Mouse (Mus musculus): ENCODE results near the gene Osbpl11. TPM values are rescaled to one million over a fixed set of nuclear protein-coding genes. Genes with fewer than 3 reads are reported as not detected.
"Not testable (repeated sequence)": the region's sequence is repeated elsewhere in the genome, so short reads cannot be mapped to it uniquely, and the experiment has no call there.

Osbpl11 gene
- polyA plus RNA-seq, 1 experiment from 2014 or later = 20.6 TPM

DNA sequence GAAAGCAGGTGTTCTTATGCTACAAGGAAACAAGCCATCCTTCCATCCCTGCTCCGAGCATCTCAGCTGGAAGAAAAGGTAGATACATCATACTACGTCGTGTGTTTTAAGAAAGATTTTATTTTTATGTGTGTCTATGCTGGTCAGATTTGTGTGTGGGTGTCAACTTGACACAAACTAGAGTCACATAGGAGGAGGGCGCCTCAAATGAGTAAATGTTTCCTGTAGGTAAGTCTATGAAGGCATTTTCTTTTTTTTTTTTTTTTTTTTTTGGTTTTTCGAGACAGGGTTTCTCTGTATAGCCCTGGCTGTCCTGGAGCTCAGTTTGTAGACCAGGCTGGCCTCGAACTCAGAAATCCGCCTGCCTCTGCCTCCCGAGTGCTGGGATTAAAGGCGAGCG, 5.6 kb upstream of the Osbpl11 start:
- not testable (repeated sequence) for H3K4me3 ChIP-seq; H3K27me3 ChIP-seq; ATAC-seq (ENCODE audit: low FRiP score, low read depth); H3K4me2 ChIP-seq; H3K9me3 ChIP-seq; H3K9ac ChIP-seq; H3K36me3 ChIP-seq; H3K4me1 ChIP-seq (replicated peaks)
- whole genome bisulfite sequencing = 95% methylated on average over 10 of the region's 10 CpGs
- 0 out of 2 replicates have a peak overlapping the region, but pooled peaks have one; percentile 37 for H3K27ac ChIP-seq (replicated peaks)

DNA sequence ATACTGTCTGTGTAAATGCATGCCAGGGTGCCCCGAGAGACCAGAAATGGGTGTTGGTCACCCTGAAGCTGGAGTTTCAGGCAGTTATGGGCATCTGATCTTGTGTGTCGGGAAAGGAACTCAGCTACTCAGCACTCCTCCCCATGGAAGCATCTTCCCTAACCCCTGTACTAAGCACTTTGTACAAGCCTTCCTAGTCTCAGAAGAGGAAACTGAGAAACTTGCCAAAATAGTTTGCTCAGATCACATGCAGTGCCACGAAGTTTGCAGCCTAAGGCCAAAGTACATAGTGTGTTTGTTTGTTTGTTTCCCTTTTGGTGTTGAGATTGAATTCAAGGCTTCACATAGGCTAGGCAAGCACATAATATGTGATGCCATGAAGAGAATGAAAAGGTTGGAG, 5.0 kb upstream of the Osbpl11 start:
- Histone ChIP-seq H3K4me2 (no peak overlapping the region), H3K4me3 (no peak overlapping the region), H3K9ac (no peak overlapping the region), H3K9me3 (no peaks in the 10 kb centered on the region), H3K27ac (replicated peaks) (no peak overlapping the region), H3K4me1 (replicated peaks) (peaks cover 10% of the 10 kb centered on the region; the same call in 1 of the 2 replicates), H3K36me3 (no peaks in the 10 kb centered on the region), H3K27me3 (no peaks in the 10 kb centered on the region)
- no peak for ATAC-seq (ENCODE audit: low FRiP score, low read depth)
- 87% methylated on average over 3 of the region's 3 CpGs for WGBS

DNA sequence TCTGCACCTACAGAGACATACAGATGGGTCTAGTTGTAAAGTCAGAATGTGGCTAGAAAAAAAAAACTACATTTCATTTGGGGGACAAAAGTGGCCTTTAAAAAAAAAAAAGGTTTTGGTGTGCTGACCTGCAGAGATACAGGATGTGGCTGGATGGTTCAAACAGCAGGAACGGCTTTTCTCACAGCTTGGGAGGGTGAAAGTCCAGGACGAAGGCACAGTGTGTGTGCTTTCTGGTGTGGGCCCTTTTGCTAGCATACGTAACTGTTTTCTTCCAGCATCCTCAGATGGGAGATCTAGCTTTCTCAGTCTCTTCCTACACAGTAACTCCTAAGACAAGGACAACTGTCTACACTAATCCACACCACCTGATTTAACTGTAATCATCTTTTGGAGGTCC, 4.1 kb upstream of the Osbpl11 start:
- no peaks in the 10 kb centered on the region for H3K36me3 ChIP-seq
- no peaks in the 10 kb centered on the region for H3K27me3 ChIP-seq
- no peak overlapping the region for H3K27ac ChIP-seq (replicated peaks)
- H3K4me1 ChIP-seq (replicated peaks) = peaks cover 11% of the 10 kb centered on the region
- no peak overlapping the region for H3K4me3 ChIP-seq
- H3K9ac ChIP-seq = no peak overlapping the region
- 73% methylated on average over 3 of the region's 3 CpGs for WGBS
- no peak overlapping the region for H3K4me2 ChIP-seq
- no peak for ATAC-seq (ENCODE audit: low FRiP score, low read depth)
- no peaks in the 10 kb centered on the region for H3K9me3 ChIP-seq

DNA sequence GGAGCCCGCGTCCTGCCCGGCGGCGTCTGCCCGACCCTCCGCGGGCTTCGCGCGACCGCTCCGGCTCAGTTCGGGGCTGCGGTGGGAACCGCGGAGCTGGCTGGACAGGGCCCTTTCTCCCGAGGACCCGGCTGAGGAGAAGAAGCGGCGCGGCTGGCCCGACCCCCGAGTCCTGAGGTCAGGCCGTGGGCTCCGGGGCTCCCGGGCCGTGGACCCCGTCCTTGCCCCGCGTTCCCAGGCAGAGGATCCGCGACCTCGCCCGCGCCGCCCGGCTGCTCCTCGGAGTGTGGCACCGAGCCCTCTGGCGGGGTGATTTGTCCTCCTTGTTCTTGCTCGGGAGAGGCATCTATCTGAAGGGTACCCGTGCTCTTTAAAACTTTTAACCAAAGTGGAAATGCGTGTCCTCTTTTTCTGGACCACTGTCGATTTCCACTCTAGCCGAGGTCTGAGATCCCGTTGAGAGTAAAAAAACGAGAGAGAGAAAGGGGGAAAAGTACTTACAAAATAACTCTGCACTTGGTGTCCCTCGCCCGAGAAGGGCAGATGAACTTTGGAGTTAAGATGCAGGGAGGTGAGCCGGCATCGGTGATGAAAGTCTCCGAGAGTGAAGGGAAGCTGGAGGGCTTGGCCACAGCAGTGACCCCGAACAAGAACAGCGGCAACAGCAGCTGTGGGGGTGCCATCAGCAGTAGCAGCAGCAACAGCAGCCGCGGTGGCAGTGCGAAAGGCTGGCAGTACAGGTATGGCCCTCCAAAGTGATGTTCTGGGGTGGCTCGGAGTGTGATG, 583 bp downstream of the Osbpl11 start:
- no peaks in the 10 kb centered on the region for H3K36me3 ChIP-seq
- H3K9ac ChIP-seq = peak overlapping the region; percentile 90
- H3K4me3 ChIP-seq = peak overlapping the region; percentile 87
- peaks cover 40% of the 10 kb centered on the region for H3K4me1 ChIP-seq (replicated peaks)
- peak overlapping the region; percentile 85 for H3K4me2 ChIP-seq
- no peaks in the 10 kb centered on the region for H3K27me3 ChIP-seq
- H3K27ac ChIP-seq (replicated peaks) = peak overlapping the region; percentile 94
- under 1% methylated on average over 47 of the region's 59 CpGs for WGBS
- peak; percentile 87 for ATAC-seq (ENCODE audit: low FRiP score, low read depth)
- no peaks in the 10 kb centered on the region for H3K9me3 ChIP-seq

DNA sequence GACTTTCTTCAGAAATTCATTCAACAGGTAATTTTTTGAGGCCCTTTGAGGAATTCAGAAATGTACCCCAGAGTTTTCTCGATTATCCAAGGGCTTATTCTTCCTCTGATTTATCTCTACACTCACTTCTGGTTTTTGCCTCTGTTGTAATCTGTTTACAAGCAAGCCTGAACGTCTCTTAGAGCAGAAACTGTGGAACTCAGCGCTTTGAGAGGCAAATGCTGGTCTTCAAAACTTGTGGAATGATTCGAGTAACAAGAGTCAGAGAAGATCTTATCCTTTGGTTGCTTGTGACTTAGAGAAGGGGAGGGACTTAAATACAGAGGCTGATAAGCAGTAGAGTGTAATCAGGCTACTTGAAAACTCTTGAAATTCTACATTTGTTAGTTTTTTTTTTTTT, 1.3 kb downstream of the Osbpl11 start:
- Histone ChIP-seq H3K27ac (replicated peaks) (no peak overlapping the region), H3K36me3 (no peaks in the 10 kb centered on the region), H3K9ac (peak overlapping the region; percentile 90), H3K4me2 (peak overlapping the region; percentile 85), H3K27me3 (no peaks in the 10 kb centered on the region), H3K4me3 (peak overlapping the region; percentile 87), H3K9me3 (no peaks in the 10 kb centered on the region), H3K4me1 (replicated peaks) (peaks cover 42% of the 10 kb centered on the region)
- 30% methylated on average over 4 of the region's 4 CpGs for WGBS
- ATAC-seq (ENCODE audit: low FRiP score, low read depth) = no peak

DNA sequence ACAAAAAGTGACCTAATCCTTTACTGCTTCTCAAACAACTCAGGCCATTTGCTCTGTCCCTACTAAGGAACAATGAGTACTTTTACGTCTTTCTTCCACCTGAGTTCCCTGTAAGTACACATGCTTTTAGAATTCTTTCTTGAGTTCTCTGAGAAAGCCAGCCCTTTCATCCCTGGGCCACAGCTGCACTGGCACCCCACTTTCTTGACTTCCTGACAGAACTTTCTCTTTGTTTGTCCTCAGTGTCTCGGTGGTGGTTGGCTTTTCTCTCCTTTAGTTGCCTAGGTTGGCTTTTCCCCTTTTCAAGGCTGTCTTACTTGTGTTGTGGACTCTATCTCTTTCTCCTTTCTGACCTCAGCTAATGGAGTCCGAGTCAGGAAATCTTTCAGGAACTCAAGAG, 3.2 kb downstream of the Osbpl11 start:
- no peaks in the 10 kb centered on the region for H3K27me3 ChIP-seq
- H3K4me3 ChIP-seq = no peak overlapping the region
- H3K4me2 ChIP-seq = 0 out of 2 replicates have a peak overlapping the region, but pooled peaks have one; percentile 50
- H3K36me3 ChIP-seq = no peaks in the 10 kb centered on the region
- no peak overlapping the region for H3K9ac ChIP-seq
- no peak for ATAC-seq (ENCODE audit: low FRiP score, low read depth)
- no peaks in the 10 kb centered on the region for H3K9me3 ChIP-seq
- 42% methylated on average over 3 of the region's 3 CpGs for WGBS
- peaks cover 52% of the 10 kb centered on the region for H3K4me1 ChIP-seq (replicated peaks)
- H3K27ac ChIP-seq (replicated peaks) = no peak overlapping the region

DNA sequence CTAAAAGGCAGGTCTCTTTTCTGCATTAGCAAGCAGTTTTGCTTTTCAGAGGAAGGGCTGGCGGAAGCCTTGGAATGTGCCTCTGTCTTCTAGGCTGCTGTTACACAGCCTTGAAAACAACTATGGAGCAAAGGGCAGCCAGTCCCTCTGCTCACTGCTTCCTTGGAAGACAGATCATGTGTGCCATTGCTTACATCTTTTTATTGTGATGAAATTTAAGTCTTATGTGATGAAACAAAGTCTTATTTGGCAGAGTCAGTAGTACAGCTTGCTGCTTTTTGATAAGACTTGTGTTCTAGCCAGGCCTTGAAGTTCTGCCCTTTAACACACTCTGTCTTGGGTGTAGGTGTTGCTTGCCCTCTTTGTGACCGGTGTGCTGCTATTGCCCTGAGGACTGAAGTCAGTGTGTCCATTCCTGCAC, 6.8 kb downstream of the Osbpl11 start:
- no peak overlapping the region for H3K4me3 ChIP-seq
- 82% methylated on average over 2 of the region's 2 CpGs for WGBS
- H3K4me2 ChIP-seq = no peak overlapping the region
- no peaks in the 10 kb centered on the region for H3K36me3 ChIP-seq
- no peak for ATAC-seq (ENCODE audit: low FRiP score, low read depth)
- no peak overlapping the region for H3K9ac ChIP-seq
- no peak overlapping the region for H3K27ac ChIP-seq (replicated peaks)
- H3K4me1 ChIP-seq (replicated peaks) = peaks cover 40% of the 10 kb centered on the region
- no peaks in the 10 kb centered on the region for H3K9me3 ChIP-seq
- no peaks in the 10 kb centered on the region for H3K27me3 ChIP-seq

DNA sequence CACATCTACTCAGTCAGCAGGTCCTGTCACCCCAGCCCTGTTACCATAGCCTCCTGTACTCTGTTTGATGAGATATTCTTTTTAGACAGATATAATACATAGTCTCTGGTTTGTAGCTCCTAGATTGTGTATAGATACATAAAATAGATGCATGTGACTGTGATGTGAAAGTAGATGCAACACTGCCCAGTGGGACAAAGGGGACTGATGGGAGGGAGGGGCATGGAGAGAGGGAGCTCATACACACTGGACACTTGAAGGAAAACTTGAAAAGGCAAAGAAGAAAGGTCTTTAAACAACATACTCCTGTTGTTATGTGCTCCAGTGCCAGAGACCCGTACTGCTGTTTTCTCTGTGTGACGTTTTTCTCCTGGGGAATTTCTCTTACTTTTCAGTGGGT, 7.4 kb downstream of the Osbpl11 start:
- 79% methylated on average over 2 of the region's 2 CpGs for WGBS
- no peak for ATAC-seq (ENCODE audit: low FRiP score, low read depth)
- no peak overlapping the region for H3K4me2 ChIP-seq

DNA sequence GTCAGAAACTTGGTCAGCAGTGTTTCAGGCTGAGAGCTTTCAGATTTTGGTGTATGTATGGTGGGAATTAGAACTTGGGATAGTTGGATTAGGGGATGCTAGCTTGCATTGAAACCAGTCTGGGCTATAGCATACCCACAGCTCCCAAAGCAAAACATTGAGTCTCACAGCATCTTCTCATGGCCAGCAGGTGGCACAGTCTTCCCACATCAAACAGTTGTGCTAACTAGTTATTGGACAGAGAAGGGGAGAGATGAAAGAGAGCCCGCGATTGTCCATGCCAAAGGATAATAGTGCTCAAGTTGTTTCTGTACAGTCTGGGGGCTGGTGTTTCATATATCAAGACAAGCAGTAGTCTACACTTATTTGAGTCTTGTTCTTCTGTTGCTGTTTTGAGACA, 8.8 kb downstream of the Osbpl11 start:
- peaks cover 22% of the 10 kb centered on the region for H3K4me1 ChIP-seq (replicated peaks)
- 40% methylated on average over 2 of the region's 2 CpGs for WGBS
- no peak for ATAC-seq (ENCODE audit: low FRiP score, low read depth)

More for the DNA sequence above, 7.4 kb downstream of the Osbpl11 start:
- no peaks in the 10 kb centered on the region for H3K27me3 ChIP-seq
- no peaks in the 10 kb centered on the region for H3K9me3 ChIP-seq
- H3K4me1 ChIP-seq (replicated peaks) = peaks cover 34% of the 10 kb centered on the region
- H3K9ac ChIP-seq = no peak overlapping the region
- H3K36me3 ChIP-seq = no peaks in the 10 kb centered on the region
- H3K4me3 ChIP-seq = no peak overlapping the region
- no peak overlapping the region for H3K27ac ChIP-seq (replicated peaks)

DNA sequence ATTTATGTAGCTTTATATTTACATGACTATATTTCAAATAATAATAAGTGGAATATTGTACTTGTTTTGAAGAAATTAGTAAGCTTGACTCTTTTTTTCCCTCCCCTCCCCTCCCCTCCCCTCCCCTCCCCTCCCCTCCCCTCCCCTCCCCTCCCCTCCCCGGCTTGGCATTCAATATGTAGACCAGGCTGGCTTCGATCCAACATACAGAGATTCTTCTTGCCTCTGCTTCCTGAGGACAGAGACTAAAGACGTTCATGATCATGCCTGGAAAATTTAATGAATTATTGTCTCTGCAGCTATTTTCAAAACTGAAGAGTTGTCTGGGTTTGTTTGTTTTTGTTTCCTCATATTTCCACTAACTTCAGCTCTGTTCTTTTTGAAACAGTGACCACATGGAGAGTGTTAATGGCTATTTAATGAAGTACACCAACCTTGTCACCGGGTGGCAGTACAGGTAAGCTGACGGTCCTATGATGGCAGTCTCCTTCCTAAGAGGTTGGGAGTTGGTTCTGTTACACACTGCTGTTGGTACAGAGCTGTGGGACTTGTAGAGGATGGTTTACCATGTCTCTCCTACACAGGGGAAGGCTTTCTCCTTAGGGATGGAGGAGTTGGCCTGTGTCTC, 10.9 kb downstream of the Osbpl11 start:
- Histone ChIP-seq H3K27me3 (no peaks in the 10 kb centered on the region), H3K4me2 (no peak overlapping the region), H3K4me1 (replicated peaks) (peaks cover 9% of the 10 kb centered on the region), H3K36me3 (0 out of 2 replicates have a peak, but pooled peaks cover 5% of the 10 kb centered on the region), H3K9ac (no peak overlapping the region), H3K27ac (replicated peaks) (no peak overlapping the region), H3K9me3 (no peaks in the 10 kb centered on the region), H3K4me3 (no peak overlapping the region)
- 54% methylated on average over 4 of the region's 5 CpGs for WGBS
- ATAC-seq (ENCODE audit: low FRiP score, low read depth) = no peak

More for the DNA sequence above, 8.8 kb downstream of the Osbpl11 start:
- Histone ChIP-seq H3K4me3 (no peak overlapping the region), H3K27ac (replicated peaks) (no peak overlapping the region), H3K9ac (no peak overlapping the region), H3K4me2 (no peak overlapping the region), H3K27me3 (no peaks in the 10 kb centered on the region), H3K9me3 (no peaks in the 10 kb centered on the region), H3K36me3 (no peaks in the 10 kb centered on the region)

DNA sequence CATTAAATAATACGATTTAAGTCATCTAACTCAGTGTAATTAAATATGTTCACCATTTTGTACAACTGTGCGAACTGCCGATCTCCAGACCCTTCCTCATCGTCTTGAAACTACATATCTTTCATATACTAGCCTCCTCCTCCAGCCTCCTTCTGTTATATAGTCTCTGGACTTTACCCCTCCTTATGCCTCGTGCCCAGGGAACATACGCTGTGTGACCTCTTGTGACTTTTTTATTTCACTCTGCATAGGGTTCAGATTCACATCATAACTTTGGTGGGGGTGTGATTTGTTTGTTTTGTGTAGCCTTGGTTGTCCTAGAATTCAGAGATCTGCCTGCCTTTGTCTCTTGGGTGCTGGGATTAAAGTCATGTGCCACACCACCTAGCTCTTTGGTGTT, 11.7 kb downstream of the Osbpl11 start:
- 91% methylated on average over 6 of the region's 6 CpGs for WGBS

DNA sequence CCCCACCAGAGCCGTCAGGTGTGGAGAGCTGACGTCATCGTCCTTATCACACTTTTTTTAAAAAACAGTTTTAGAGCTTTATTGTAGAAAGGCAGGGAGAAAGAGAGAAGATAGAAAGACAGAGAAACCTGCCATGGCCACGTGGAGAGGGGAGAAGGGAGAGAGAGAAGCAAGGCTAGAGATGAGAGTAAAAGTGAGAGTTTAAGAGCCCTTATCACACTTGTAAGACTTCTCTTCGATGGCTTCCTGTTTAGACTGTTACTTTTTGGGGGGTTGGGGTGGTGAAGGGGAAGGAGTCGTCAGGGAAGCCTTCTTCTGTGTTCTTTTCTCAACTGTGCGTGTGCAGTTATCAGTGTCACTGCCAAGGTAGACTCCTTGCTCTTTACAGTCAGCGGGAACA, 15.7 kb downstream of the Osbpl11 start:
- Histone ChIP-seq H3K27me3 (no peaks in the 10 kb centered on the region), H3K9ac (no peak overlapping the region), H3K27ac (replicated peaks) (no peak overlapping the region), H3K4me1 (replicated peaks) (no peaks in the 10 kb centered on the region), H3K36me3 (peaks cover 8% of the 10 kb centered on the region; the same call in 1 of the 2 replicates), H3K4me2 (no peak overlapping the region), H3K4me3 (no peak overlapping the region), H3K9me3 (no peaks in the 10 kb centered on the region)
- ATAC-seq (ENCODE audit: low FRiP score, low read depth) = no peak
- 95% methylated on average over 8 of the region's 8 CpGs for WGBS

More for the DNA sequence above, 11.7 kb downstream of the Osbpl11 start:
- Histone ChIP-seq H3K36me3 (0 out of 2 replicates have a peak, but pooled peaks cover 5% of the 10 kb centered on the region), H3K27me3 (no peaks in the 10 kb centered on the region), H3K4me1 (replicated peaks) (peaks cover 9% of the 10 kb centered on the region), H3K9ac (no peak overlapping the region), H3K27ac (replicated peaks) (no peak overlapping the region), H3K4me3 (no peak overlapping the region), H3K4me2 (no peak overlapping the region), H3K9me3 (no peaks in the 10 kb centered on the region)
- ATAC-seq (ENCODE audit: low FRiP score, low read depth) = no peak
